Mouse (Mus musculus) forebrain, embryonic 10.5 days (tissue): ENCODE data around the gene Pced1a. TPM values are rescaled to one million over a fixed set of nuclear protein-coding genes. Genes with fewer than 3 reads are reported as not detected.
A peak's percentile ranks its signal among the peaks of the same experiment; 100 is the strongest.

ENCODE experiments used
- DNase-seq: peaks from one replicate; pipeline ENCODE4 v3.0.0-alpha.2; 2017; ENCODE audit warnings: low spot score; ENCODE audit errors: extremely low spot score
- H3K27ac ChIP-seq: fragments of 300-500 bp; sonication (generic); 2 replicates; pipeline ENCODE4 v1.5.1; 2016; ENCODE audit warnings: mild to moderate bottlenecking
- H3K27me3 ChIP-seq: fragments of 300-500 bp; sonication (generic); 2 replicates; pipeline ENCODE4 v1.6.1; 2016; ENCODE audit warnings: mild to moderate bottlenecking; ENCODE audit not compliant: poor library complexity, severe bottlenecking
- H3K36me3 ChIP-seq: fragments of 300-500 bp; sonication (generic); replicated peaks from 2 replicates; pipeline ENCODE4 v1.6.1; 2016; ENCODE audit warnings: mild to moderate bottlenecking, moderate library complexity
- H3K4me1 ChIP-seq: fragments of 300-500 bp; sonication (generic); 2 replicates; pipeline ENCODE4 v1.6.1; 2016
- H3K4me3 ChIP-seq: fragments of 300-500 bp; sonication (generic); 2 replicates; pipeline ENCODE4 v1.5.1; 2016; ENCODE audit warnings: mild to moderate bottlenecking, moderate library complexity
- H3K9me3 ChIP-seq: fragments of 300-500 bp; sonication (generic); 2 replicates; pipeline ENCODE4 v1.6.1; 2016; ENCODE audit warnings: mild to moderate bottlenecking, moderate library complexity
- WGBS: fragments of 180-500 bp; shearing (Covaris S2); methylation state at CpG from one replicate; pipeline ENCODE4 v1.1.7; 2016; 5-methylcytosine and 5-hydroxymethylcytosine counted together
- polyA plus RNA-seq: library from polyadenylated mRNA; unstranded; fragments of >200 nt; fragmentation: Nextera tagmentation; extraction: Ambion mirVana; gene quantifications from 2 replicates; pipeline ENCODE4 v1.2.1, GENCODE M21; 2016

Gene Pced1a
- polyA plus RNA-seq: 11.8 and 12.4 TPM in 2 replicates

DNA sequence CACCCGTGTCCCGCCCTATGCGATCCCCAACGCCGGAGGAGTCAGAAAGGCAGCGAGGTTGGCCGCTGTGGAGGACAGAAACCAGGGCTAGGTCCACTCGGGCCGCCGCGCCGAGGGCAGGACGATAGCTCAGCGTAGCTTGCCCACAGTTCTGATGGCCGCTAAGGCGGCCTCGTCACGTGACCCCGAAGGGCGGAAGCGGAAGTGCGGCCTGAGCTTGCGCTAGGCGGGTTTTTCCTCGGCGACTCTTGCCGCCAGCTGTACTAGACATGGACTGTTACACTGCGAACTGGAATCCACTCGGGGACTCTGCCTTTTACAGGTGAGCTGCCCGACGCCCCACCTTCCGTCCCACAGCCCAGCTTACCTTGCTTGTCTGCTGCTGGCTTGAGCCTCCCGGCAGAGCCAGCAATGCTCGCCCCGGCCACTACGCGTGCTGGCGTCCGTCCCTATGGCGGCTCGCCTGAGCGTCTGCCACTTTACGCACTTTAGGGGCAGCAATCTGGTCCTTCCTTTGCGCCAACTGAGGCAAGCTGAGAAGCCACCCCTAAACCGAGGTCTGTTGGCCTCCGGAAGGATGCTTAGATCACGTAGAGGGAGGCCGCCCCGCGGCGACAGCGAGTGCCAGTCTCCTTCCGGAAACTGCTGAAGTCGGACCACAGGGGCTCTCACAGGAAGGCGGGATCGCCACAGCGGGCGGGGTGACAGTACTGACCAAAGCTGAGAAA, at the start of gene Pced1a, which contains the start of gene Vps16:
Gene Pced1a (minus strand): TSS at position 576 of the 728 bp plus-strand sequence.
Gene Vps16 (plus strand): TSS at position 214 of the 728 bp plus-strand sequence.
- Histone ChIP-seq H3K36me3 (peaks cover 48% of the 10 kb centered on the region), H3K27ac (peak within 1 kb of the TSS; percentile 94), H3K27me3 (peaks cover 11% of the 10 kb centered on the region; the same call in 1 of the 2 replicates), H3K4me1 (peaks cover 34% of the 10 kb centered on the region), H3K9me3 (no peaks in the 10 kb centered on the region), H3K4me3 (peak within 1 kb of the TSS; percentile 69)
- WGBS: under 1% methylated on average over 58 of the region's 58 CpGs
- peak; percentile 96 for DNase-seq

DNA sequence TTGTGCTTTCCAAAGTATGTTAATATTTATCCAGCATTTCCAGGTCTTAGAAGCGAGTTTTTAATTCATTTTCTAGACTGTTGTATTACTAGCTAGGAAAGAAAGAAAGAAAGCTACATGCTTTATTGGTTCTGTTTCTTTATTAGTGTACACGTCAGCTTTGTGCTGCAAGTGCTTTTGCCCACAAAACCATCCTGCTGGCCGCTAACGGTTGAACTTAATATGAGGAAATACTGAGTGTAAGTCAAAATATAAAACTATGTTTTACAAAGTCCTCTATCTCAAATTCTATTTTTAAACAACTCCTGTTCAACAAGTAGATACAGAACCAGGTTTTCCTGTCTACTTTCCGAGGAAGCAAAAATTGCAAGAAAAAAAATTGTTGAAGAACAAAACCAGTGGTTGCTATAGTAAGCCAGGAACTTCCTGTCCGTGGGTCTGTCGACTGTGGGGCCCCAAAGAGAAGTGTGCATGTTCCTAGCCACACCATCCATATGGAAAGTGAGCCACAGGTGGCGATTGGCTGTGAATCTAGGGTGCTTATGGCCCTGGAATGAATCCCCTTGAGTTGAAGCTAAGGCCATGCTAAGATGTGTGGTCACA, 48.5 kb upstream of the Pced1a start:
- Histone ChIP-seq H3K27ac (no peak overlapping the region), H3K4me1 (peaks cover 31% of the 10 kb centered on the region), H3K9me3 (peaks cover 5% of the 10 kb centered on the region; the same call in 1 of the 2 replicates), H3K36me3 (peaks cover 12% of the 10 kb centered on the region), H3K27me3 (no peaks in the 10 kb centered on the region), H3K4me3 (no peak overlapping the region)
- WGBS: 85% methylated on average over 8 of the region's 8 CpGs
- no peak for DNase-seq

DNA sequence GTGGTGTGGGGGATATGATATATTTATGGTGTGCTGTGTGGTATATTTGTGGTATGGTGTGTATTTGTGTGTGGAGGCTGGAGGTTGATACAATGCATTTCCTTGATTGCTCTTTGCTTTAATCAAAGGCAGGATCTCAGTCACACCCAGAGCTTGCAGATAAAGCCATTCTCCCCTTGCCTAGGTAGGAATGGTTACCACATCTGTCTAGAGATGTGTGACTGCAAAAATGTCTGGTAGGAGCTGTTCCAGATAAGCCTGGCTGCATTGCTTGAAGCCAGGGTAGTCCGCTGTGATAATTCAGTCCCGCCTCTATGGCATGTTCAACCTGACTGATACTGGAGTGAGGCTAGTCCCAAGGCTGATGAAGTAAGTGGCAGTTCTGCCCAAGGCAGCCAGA, 45.4 kb upstream of the Pced1a start:
- Histone ChIP-seq H3K36me3 (no peaks in the 10 kb centered on the region), H3K9me3 (no peaks in the 10 kb centered on the region), H3K4me3 (no peak overlapping the region), H3K4me1 (peaks cover 26% of the 10 kb centered on the region), H3K27me3 (no peaks in the 10 kb centered on the region), H3K27ac (peak overlapping the region; percentile 59)
- WGBS: 87% methylated on average over 2 of the region's 2 CpGs
- no peak for DNase-seq

DNA sequence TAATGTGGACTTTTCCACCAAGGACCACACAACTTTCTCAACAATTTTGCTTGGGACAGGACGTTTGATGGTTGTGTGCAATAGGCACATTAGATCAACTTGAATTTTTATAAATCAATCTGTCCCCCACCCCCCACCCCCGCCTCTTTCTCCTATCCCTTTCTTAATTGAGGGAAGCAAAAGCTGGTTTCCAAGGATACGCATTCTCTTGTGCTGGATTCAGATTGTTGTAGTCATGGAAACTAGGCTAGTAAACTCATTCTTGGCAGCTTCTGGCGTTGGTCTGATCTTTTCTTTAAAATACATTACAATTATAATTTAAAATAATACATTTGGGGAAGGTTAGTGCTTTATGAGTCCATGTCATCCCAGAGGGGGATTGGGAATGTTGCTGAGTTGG, 44.9 kb upstream of the Pced1a start:
- Histone ChIP-seq H3K9me3 (no peaks in the 10 kb centered on the region), H3K36me3 (no peaks in the 10 kb centered on the region), H3K27ac (peak overlapping the region; percentile 59), H3K4me3 (peak overlapping the region; percentile 10; the same call in 1 of the 2 replicates), H3K4me1 (peaks cover 26% of the 10 kb centered on the region), H3K27me3 (no peaks in the 10 kb centered on the region)
- WGBS: 44% methylated on average over 4 of the region's 4 CpGs
- DNase-seq: peak; percentile 34

DNA sequence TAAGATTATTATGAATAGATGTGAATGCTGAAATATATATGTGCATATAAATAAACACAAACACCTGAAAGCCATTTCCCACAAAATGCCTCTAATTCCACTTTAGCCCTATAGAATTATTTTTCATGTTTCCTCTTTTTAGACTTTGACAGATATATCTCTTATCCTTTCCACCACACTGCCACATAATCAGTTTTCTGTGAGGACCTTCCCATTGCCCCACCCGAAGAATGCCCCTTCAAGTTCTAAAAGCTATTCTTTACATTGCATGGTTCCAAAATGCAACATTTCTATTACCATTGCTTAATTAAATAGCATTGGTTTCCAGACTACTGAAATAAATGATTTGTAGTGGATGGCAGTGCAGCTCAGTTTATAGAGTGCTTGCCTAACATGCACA, 41.9 kb upstream of the Pced1a start:
- H3K4me1 ChIP-seq: peaks cover 28% of the 10 kb centered on the region
- peaks cover 20% of the 10 kb centered on the region for H3K36me3 ChIP-seq
- H3K27ac ChIP-seq: no peak overlapping the region
- WGBS: 91% methylated on average over 1 of the region's 1 CpGs
- no peaks in the 10 kb centered on the region for H3K9me3 ChIP-seq
- H3K27me3 ChIP-seq: no peaks in the 10 kb centered on the region
- no peak overlapping the region for H3K4me3 ChIP-seq
- DNase-seq: no peak

DNA sequence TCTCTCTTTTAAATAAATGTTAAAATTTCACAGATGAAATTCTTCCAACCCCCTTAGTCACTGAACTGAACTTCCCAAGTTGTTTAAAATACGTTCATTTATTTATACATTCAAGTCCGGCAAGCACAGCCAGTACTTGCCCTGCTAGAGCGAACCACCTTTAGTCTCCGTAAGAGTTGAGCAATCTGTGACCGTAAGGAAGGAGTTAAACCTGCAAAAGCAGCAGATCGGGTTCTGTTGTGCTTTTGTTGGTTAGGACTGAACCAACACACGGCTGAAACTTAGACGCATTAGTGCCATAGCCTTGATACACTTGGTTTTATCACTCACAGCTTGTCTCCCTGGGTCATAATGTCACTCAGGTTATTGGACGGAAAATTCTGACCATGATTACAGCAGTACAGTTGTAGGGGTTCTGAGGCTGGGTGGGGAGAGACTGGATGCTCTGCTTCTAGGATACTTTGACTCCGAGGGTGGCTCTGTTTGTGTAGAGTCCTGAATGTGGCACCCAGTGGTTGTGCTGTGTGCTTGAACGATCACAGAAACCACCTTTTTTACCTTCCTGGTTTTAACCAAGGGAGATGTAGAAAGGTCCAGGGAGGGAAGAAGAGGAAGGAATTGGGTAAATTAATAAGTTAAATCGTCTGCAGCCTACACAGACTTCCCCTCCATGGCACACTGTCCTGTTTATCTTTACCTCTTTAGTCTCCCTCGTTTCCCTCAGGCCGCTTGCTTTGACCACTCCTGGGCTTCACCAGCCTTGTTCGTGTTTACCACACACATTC, 37.0 kb upstream of the Pced1a start:
- no peak for DNase-seq
- H3K4me1 ChIP-seq: 0 out of 2 replicates have a peak, but pooled peaks cover 4% of the 10 kb centered on the region
- H3K9me3 ChIP-seq: no peaks in the 10 kb centered on the region
- peaks cover 20% of the 10 kb centered on the region for H3K36me3 ChIP-seq
- no peak overlapping the region for H3K4me3 ChIP-seq
- WGBS: 80% methylated on average over 15 of the region's 15 CpGs
- no peak overlapping the region for H3K27ac ChIP-seq
- no peaks in the 10 kb centered on the region for H3K27me3 ChIP-seq

DNA sequence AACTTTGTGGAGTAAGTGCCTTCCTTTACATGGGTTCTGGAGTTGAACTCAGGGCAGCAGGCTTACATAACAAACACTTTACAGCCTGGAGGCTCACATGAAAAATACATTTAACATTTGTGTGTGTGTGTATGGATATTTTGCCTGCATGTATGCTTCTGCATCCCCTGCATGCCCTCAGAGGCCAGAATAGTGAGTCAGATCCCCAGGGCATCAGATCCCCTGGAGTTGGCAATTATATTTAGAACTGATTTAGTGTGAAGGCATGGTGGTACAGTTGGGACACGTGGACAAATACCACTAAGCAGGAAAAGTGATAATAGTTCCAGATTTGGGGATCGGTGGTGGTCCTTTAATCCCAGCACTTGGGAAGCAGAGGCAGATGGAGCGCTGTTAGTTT, 35.1 kb upstream of the Pced1a start:
- H3K36me3 ChIP-seq: peaks cover 20% of the 10 kb centered on the region
- H3K27ac ChIP-seq: no peak overlapping the region
- H3K4me3 ChIP-seq: no peak overlapping the region
- peaks cover 11% of the 10 kb centered on the region; the same call in 1 of the 2 replicates for H3K4me1 ChIP-seq
- no peaks in the 10 kb centered on the region for H3K9me3 ChIP-seq
- no peak for DNase-seq
- H3K27me3 ChIP-seq: no peaks in the 10 kb centered on the region
- 89% methylated on average over 3 of the region's 3 CpGs for WGBS

DNA sequence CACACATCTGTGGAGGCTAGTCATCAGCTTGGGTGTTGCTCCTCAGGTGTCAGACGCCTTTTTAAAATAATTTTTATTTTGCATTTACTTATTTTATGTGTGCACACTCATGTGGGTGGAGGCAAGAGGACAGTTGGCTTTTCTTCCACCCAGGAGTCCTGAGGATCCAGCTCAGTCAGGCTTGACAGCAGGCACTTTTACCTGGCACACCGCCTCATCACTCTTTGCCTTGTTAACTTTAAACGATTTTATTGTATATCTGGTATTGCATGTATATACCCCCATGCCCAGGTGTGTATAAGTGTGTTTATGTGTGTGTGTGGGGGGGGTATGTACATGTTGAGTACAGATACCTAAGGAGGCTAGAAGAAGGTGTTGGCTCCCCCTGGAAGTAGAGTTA, 33.4 kb upstream of the Pced1a start:
- DNase-seq: no peak
- H3K27me3 ChIP-seq: no peaks in the 10 kb centered on the region
- peaks cover 11% of the 10 kb centered on the region; the same call in 1 of the 2 replicates for H3K4me1 ChIP-seq
- no peak overlapping the region for H3K4me3 ChIP-seq
- no peak overlapping the region for H3K27ac ChIP-seq
- peaks cover 8% of the 10 kb centered on the region; the same call in 1 of the 2 replicates for H3K36me3 ChIP-seq
- no peaks in the 10 kb centered on the region for H3K9me3 ChIP-seq
- WGBS: 88% methylated on average over 3 of the region's 3 CpGs

DNA sequence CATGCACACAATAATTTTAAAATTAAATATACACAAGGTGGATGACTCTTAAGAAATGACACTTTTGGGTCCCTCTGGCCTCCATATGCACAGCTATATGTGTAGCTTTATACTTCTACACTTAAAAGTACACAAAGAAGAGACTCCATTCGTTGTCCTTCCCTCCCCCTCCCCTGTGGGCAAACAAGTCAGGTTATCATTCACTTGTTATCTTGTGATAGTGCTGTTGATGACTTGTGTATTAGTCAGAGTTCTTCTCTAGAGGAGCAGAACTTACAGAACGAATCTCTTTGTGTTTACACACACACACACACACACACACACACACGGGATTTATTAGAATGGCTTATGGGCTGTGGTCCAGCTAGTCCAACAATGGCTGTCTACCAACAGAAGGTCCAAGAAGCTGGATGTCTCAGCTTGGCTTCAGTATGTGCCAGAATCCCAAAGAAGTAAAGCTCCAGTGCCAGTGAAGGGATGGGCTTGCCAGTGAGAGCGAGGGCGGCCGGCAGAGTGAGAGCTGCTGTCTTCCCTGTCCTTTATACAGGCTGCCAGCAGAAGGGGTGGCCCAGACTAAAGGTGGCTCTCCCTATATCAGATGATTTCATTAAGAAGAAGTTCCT, 30.4 kb upstream of the Pced1a start:
- no peaks in the 10 kb centered on the region for H3K27me3 ChIP-seq
- 90% methylated on average over 6 of the region's 6 CpGs for WGBS
- H3K4me1 ChIP-seq: peaks cover 29% of the 10 kb centered on the region
- no peak overlapping the region for H3K27ac ChIP-seq
- no peaks in the 10 kb centered on the region for H3K36me3 ChIP-seq
- no peaks in the 10 kb centered on the region for H3K9me3 ChIP-seq
- H3K4me3 ChIP-seq: no peak overlapping the region
- no peak for DNase-seq

DNA sequence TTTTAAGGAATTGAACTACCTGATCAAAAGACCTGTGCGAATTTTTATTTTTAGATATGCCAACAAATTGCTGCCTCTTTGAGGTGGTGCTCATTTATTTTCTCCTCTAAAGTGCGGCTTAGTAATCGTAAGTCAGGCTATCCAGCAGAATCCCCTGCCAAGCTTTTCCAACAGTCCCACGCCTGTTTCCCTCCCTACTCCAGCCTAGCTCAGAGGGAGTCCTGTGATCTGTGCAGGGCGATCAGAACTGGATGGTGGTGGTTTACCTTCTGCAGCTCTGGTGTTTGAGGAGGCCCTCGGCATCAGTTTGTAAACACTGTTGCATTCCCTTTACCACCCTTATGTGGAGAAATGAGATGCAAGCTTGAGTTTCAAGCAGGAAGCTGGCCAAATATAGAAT, 28.9 kb upstream of the Pced1a start:
- H3K27ac ChIP-seq: no peak overlapping the region
- H3K36me3 ChIP-seq: no peaks in the 10 kb centered on the region
- peaks cover 14% of the 10 kb centered on the region for H3K27me3 ChIP-seq
- WGBS: 82% methylated on average over 6 of the region's 6 CpGs
- H3K9me3 ChIP-seq: no peaks in the 10 kb centered on the region
- no peak for DNase-seq
- no peak overlapping the region for H3K4me3 ChIP-seq
- H3K4me1 ChIP-seq: peaks cover 39% of the 10 kb centered on the region

DNA sequence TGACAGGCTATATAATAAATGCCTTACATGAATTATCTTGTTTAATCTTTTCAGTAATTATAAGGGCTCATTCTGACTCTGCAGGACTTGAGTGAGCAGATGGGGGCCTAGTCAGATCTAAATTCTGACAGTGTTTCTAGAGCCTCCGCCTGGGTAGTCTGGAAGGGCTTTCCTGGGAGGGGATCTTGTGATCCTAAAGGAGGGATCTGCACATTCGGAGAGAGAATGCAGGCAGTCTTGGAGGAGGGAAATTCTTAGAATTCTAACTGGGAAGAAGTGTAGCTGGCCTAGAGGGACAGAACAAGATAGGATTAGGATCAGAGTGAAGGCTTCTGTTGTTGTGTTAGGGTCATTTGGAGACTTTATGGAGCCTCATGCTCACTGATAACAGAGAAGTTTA, 27.8 kb upstream of the Pced1a start:
- Histone ChIP-seq H3K27ac (no peak overlapping the region), H3K36me3 (no peaks in the 10 kb centered on the region), H3K27me3 (peaks cover 26% of the 10 kb centered on the region), H3K9me3 (no peaks in the 10 kb centered on the region), H3K4me3 (no peak overlapping the region), H3K4me1 (peaks cover 39% of the 10 kb centered on the region)
- no peak for DNase-seq
- WGBS: 69% methylated on average over 2 of the region's 2 CpGs

DNA sequence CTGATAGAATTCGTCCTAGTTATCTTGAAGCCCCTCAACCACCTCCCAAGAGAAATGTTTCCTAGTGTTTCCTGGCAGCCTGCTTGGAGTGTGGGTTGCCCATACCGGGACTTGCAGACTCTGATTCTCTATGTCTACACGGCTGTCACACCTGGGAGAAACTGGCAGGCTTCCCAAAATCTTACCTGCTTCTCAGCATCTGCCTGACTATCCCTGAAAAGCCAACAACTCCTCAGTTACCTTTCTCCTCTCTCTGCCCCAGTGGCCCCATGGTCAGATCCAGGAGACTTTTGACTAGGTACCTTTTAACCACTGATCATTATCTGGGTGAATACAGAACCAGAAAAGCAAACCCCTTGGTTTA, 27.2 kb upstream of the Pced1a start:
- H3K4me3 ChIP-seq: peak overlapping the region; percentile 95
- 75% methylated on average over 3 of the region's 3 CpGs for WGBS
- H3K4me1 ChIP-seq: peaks cover 39% of the 10 kb centered on the region
- H3K27ac ChIP-seq: no peak overlapping the region
- H3K27me3 ChIP-seq: peaks cover 30% of the 10 kb centered on the region
- H3K9me3 ChIP-seq: no peaks in the 10 kb centered on the region
- H3K36me3 ChIP-seq: no peaks in the 10 kb centered on the region
- DNase-seq: no peak
